Mouse (Mus musculus) induced T-regulatory cell, adult 2 months (primary cell): ENCODE measurements around the gene Lypd5.
A peak's percentile ranks its signal among the peaks of the same experiment; 100 is the strongest.

Source experiments
- DNase-seq: peaks from one replicate; pipeline ENCODE4 v3.0.0-alpha.2; 2012; ENCODE audit warnings: low read depth

The Lypd5 gene

GRCm38 (mm10) chr7:24384070-24384469, 35.1 kb downstream of the Lypd5 start:
- DNase-seq = peak; percentile 52

- DNase-seq = peak; percentile 87
Observed at GRCm38 (mm10) chr7:24384827-24385226, 35.8 kb downstream of the Lypd5 start.

DNA sequence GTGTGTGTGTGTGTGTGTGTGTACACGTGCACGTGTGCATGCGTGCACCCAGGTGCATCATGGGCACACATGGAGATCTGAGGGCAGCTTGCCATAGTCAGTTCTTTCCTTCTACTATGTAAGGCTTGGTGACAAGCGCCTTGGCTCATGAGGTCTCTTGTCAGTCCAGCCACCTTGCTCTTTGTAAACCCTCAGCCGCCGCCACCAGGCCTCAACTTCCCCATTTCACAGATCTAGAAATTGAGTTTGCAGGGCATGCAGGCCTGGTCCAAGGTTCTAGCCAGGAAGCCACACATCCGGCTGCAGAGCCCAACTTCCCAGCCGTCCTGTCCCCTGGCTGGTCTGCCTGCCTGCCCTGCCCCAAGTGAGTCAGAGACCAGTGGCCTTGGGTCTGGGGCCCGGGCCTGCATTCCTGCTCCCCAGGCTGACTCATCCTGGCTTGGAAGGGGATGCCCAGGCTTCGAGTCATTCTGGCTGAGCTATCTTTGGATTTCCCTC, 38.1 kb downstream of the Lypd5 start:
- peak; percentile 7 for DNase-seq

- peak; percentile 11 for DNase-seq
Observed at GRCm38 (mm10) chr7:24389516-24390187, 40.7 kb downstream of the Lypd5 start.

GRCm38 (mm10) chr7:24390512-24390911, 41.5 kb downstream of the Lypd5 start:
- DNase-seq = no peak

- no peak for DNase-seq
Observed at GRCm38 (mm10) chr7:24391077-24391476, 42.1 kb downstream of the Lypd5 start.

DNA sequence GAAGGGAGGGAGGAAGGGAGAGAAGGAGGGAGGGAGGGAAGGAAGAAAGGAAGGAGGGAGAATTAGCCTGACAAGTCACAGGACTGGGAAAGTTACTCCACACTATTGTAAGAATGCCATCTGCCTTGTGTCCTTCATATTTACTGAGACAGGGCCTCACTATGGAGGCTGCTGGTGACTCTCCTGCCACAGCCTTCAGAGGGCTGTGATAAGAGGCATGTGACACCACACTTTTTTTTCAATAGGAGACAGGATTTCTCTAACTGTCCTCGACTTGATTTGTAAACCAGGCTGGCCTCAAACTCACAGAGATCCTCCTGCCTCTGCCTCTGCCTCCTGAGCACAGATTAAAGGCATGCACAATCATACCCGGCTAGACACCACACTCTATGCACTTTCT, 42.7 kb downstream of the Lypd5 start:
- no peak for DNase-seq

DNA sequence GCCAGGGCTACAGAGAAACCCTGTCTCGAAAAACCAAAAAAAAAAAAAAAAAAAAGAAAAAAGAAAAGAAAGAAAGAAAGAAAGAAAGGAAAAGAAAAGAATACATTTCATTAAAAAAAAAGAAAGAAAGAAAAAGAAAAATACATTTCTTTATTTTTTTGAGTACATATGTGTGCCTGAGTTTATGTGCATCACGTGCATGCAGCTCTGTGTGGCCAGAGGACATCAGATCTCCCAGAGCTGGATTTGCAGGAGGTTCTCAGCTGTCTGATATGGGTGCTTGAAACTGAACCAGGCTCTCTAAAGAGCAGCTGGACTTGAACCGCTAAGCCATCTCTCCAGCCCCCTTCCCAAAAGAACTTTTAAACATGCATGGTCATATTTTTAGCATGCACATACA, 45.1 kb downstream of the Lypd5 start:
- DNase-seq = no peak

GRCm38 (mm10) chr7:24394475-24395161, 45.6 kb downstream of the Lypd5 start:
- DNase-seq = peak; percentile 72

GRCm38 (mm10) chr7:24396832-24397231, 47.8 kb downstream of the Lypd5 start:
- DNase-seq = no peak

GRCm38 (mm10) chr7:24398364-24398913, 49.4 kb downstream of the Lypd5 start:
- peak; percentile 20 for DNase-seq

DNA sequence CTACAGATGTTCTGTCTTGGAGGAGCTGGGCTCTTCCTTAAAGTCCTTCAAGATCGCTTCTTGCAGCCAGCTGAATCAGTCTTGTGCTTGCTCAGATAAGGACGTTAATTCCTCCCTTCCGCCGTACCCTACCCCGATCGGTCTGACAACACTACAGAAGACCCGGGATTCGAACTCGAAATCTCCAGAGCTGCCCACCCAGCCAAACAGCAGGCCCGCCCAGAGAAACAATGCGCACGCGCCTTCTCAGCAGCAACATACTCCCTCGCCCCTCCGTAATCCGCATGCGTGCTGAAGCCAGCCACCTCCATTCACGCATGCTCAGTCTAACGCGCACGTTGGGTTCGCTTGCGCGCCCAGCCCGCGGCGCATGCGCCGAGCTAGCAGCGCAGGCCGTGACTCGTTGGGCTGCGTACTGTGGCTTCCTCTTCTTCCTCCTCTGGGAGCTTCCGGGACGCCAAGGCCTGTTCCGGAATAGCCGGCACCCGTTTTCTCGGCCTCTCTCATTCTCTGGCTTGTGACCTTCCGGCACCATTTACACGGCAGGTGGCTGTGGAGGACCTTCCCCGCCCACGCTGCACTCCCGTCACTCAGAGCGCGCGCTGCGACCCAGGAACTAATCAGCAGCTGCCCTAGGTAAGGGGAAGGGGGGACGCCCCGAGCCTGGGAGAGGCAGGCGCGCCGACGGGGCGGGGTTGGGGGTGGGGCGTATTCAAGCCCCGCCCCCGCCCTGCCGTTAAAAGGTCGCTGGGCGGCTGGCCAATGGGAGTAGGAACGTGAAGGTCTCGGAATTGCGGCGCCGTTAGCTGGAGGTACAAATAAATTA, 50.5 kb downstream of the Lypd5 start, which contains the start of gene Smg9:
Smg9 (plus strand) TSS at position 364 of the 826 bp plus-strand sequence.
- DNase-seq = peak; percentile 100

DNA sequence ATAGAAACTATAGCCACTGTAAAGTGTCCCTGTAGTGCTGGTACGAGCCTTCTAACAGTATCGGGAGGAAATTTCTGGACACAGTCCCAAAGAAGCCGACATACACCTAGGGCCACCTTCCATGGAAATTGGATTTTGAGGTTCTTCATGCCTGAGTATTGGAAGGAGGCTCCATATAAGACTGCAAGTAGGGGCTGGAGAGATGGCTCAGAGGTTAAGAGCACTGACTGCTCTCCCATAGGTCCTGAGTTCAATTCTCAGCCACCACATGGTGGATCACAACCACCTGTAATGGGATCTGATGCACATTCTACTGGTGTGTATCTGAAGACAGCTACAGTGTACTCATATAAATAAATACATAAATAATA, 51.1 kb downstream of the Lypd5 start:
- no peak for DNase-seq

DNA sequence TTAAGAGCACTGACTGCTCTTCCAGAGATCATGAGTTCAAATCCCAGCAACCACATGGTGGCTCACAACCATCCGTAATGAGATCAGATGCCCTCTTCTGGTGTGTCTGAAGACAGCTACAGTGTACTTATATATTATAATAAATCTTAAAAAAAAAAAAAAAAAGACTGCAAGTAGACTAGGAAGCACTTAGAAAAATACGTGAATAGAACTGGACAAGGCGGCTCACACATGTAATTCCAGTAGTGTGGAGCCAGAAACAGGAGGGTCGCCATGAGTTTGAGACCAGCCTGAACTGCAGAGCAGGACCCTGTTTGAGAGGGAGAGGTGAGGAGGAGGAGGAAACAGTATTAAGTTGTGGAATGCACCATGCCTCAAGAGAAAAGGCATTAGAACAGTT, 51.5 kb downstream of the Lypd5 start:
- peak; percentile 10 for DNase-seq

DNA sequence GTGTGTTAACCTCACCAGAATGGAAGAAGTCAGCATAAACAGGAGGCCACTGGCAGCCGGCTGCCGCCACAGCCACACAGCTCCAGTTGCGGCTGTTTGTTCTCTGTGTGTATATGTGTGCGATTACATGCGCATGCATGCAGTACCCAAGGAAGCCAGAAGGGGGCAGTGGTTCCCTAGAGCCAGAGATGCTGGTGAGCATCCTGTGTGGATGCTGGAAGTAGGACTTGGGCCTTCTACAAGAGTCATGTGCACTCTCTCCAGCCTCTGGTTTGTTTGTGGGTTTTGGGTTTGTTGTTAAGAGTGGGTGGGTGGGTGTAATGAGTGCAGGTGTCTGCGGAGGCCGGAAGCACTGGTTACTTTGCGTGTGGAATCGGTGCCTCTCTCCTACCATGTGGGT, 53.9 kb downstream of the Lypd5 start:
- DNase-seq = peak; percentile 60
